Mouse (Mus musculus): ENCODE measurements around the gene Smc5.

Smc5 gene

GRCm38 (mm10) chr19:23273355-23274053 lies at the start of gene Smc5:
TSS of gene Smc5 (minus strand) at chr19:23273897.
- peak; percentile 90 for DNase-seq

- peak; percentile 3 for DNase-seq
Measured at GRCm38 (mm10) chr19:23323107-23323506, 49.4 kb upstream of the Smc5 start.

- no peak for DNase-seq
Measured at GRCm38 (mm10) chr19:23317989-23318358, 44.3 kb upstream of the Smc5 start.

GRCm38 (mm10) chr19:23317295-23317988 lies 43.7 kb upstream of the Smc5 start:
- DNase-seq = no peak

GRCm38 (mm10) chr19:23316851-23317250 lies 43.2 kb upstream of the Smc5 start:
- DNase-seq = no peak

- DNase-seq = peak; percentile 18
Measured at GRCm38 (mm10) chr19:23309979-23310378, 36.3 kb upstream of the Smc5 start.

- no peak for DNase-seq
Measured at GRCm38 (mm10) chr19:23306671-23307070, 33.0 kb upstream of the Smc5 start.

- DNase-seq = no peak
Measured at GRCm38 (mm10) chr19:23299987-23300386, 26.3 kb upstream of the Smc5 start.

GRCm38 (mm10) chr19:23298917-23299316 lies 25.2 kb upstream of the Smc5 start:
- DNase-seq = no peak

- DNase-seq = no peak
Measured at GRCm38 (mm10) chr19:23297191-23297590, 23.5 kb upstream of the Smc5 start.

- no peak for DNase-seq
Measured at GRCm38 (mm10) chr19:23289251-23289650, 15.6 kb upstream of the Smc5 start.

GRCm38 (mm10) chr19:23281911-23282660 lies 8.4 kb upstream of the Smc5 start:
- no peak for DNase-seq

GRCm38 (mm10) chr19:23274054-23274724 lies 492 bp upstream of the Smc5 start:
- no peak for DNase-seq

GRCm38 (mm10) chr19:23256771-23257170 lies 16.9 kb downstream of the Smc5 start:
- no peak for DNase-seq

- DNase-seq = no peak
Measured at GRCm38 (mm10) chr19:23246473-23246872, 27.2 kb downstream of the Smc5 start.

GRCm38 (mm10) chr19:23225065-23225464 lies 48.6 kb downstream of the Smc5 start:
- DNase-seq = peak; percentile 64

- peak; percentile 14 for DNase-seq
Measured at GRCm38 (mm10) chr19:23214326-23214725, 59.4 kb downstream of the Smc5 start.

- DNase-seq = peak; percentile 14
Measured at GRCm38 (mm10) chr19:23211325-23211724, 62.4 kb downstream of the Smc5 start.

GRCm38 (mm10) chr19:23203505-23204053 lies 70.1 kb downstream of the Smc5 start:
- no peak for DNase-seq

- DNase-seq = no peak
Measured at GRCm38 (mm10) chr19:23202106-23202505, 71.6 kb downstream of the Smc5 start.

- no peak for DNase-seq
Measured at GRCm38 (mm10) chr19:23193076-23193475, 80.6 kb downstream of the Smc5 start.

- peak; percentile 20 for DNase-seq
Measured at GRCm38 (mm10) chr19:23191486-23191885, 82.2 kb downstream of the Smc5 start.

GRCm38 (mm10) chr19:23189744-23190143 lies 84.0 kb downstream of the Smc5 start:
- DNase-seq = no peak
